Mouse (Mus musculus): ENCODE measurements around the gene Paxx. TPM values are rescaled to one million over a fixed set of nuclear protein-coding genes. Genes with fewer than 3 reads are reported as not detected.
A peak's percentile ranks its signal among the peaks of the same experiment; 100 is the strongest.

Paxx gene
- 121 and 130 TPM in 2 replicates for polyA plus RNA-seq (2015; fragmentation: Nextera tagmentation; extraction: Ambion mirVana)

DNA sequence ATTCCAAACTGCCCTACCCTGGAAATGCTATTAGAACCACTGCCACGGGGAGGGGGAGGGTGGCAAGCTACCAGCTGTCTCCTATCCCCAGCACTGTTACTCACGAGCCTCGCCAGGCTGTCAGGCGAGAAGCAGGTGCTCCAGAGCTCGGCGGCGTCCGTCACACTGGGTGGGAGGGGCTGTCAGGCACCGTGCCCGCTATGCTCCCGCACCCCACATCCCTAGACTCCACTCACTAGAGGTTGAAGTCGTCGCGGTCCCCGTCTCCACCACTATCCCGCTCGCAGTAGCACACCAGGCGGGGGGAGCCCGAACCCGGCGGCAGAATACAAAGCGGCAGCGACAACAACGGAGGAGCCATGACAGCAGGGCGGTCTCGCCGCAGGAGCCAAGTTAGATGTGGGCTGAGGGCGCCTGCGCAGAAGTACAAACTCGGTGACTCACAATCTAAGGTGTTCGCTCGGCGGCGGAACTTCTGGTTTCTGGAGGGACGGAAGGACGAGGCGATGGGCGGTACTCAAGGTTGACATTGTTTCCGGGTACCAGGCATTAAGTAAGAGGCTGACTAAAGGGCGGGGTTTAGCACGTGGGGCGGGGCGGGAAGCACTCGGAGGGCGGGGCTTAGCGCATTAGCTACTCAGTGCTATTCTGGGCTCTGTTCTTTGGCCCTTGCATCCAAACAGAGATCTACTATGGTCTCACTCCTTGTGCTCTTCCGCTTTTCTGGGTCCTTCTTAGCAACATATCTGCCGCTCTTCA lies at the start of gene Paxx:
TSS of gene Paxx (minus strand) at position 544 of the 759 bp plus-strand sequence.
- Histone ChIP-seq H3K36me3 (ENCODE audit: control insufficient read depth, insufficient read depth, low read length) (peaks cover 18% of the 10 kb centered on the region), H3K4me1 (ENCODE audit: control insufficient read depth, insufficient read depth, low read length) (peaks cover 22% of the 10 kb centered on the region), H3K9ac (ENCODE audit: low read depth, low read length) (peak within 1 kb of the TSS; percentile 85), H3K27ac (ENCODE audit: low read length) (peak within 1 kb of the TSS; percentile 91), H3K9me3 (replicated peaks; ENCODE audit: control insufficient read depth, low read length, poor library complexity, severe bottlenecking) (no peaks in the 10 kb centered on the region), H3K27me3 (ENCODE audit: control insufficient read depth, insufficient read depth, low read depth, low read length) (no peaks in the 10 kb centered on the region), H3K4me2 (ENCODE audit: low read length) (peak within 1 kb of the TSS; percentile 98), H3K4me3 (ENCODE audit: low read depth, low read length) (peak within 1 kb of the TSS; percentile 59)
- under 1% methylated on average over 48 of the region's 48 CpGs for WGBS
- ATAC-seq: peak; percentile 92

DNA sequence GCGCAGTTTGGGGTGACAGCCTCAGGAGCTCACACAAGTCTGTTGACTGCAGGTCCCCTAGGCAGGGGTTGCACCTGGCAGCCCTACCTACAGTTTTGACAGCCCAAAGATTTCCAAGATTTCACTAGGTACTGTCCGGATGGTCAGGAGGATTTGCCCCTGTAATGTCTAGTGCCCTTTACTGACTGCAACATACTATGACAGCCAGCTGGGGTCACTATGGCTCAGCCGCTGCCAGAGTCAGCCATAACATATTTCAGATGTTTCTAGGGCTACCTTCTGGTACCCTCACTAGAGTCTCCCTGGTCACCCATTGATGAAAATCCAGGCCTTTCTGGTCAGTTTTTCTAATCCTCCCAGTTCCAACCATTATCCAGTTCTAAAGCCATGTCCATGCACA lies 49.0 kb upstream of the Paxx start:
- ATAC-seq: no peak
- Histone ChIP-seq H3K4me1 (ENCODE audit: control insufficient read depth, insufficient read depth, low read length) (no peaks in the 10 kb centered on the region), H3K27me3 (ENCODE audit: control insufficient read depth, insufficient read depth, low read depth, low read length) (no peaks in the 10 kb centered on the region), H3K4me3 (ENCODE audit: low read depth, low read length) (no peak overlapping the region), H3K9me3 (replicated peaks; ENCODE audit: control insufficient read depth, low read length, poor library complexity, severe bottlenecking) (no peaks in the 10 kb centered on the region), H3K36me3 (ENCODE audit: control insufficient read depth, insufficient read depth, low read length) (peaks cover 8% of the 10 kb centered on the region), H3K4me2 (ENCODE audit: low read length) (no peak overlapping the region), H3K27ac (ENCODE audit: low read length) (no peak overlapping the region), H3K9ac (ENCODE audit: low read depth, low read length) (no peak overlapping the region)
- WGBS: 74% methylated on average over 3 of the region's 3 CpGs

DNA sequence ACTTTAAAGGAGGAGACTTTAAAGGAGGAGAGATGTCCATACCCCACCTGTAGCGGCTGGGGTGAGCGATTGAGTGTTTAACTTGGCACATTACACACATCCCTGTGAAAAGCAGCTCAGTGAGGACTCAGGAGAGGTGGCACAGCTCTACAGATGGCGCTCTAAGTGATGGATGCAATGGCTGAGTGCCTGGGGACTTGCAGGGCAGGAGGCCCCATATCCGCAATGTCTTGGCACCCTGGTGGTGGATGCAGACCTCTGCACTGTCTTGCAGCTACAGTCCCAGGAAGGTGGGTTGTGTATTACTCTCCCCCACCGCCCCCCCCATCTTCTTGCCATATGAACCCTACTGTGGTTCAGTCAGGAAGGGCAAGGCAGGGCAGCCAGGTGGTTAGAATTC lies 46.1 kb upstream of the Paxx start:
- 31% methylated on average over 5 of the region's 5 CpGs for WGBS
- Histone ChIP-seq H3K4me1 (ENCODE audit: control insufficient read depth, insufficient read depth, low read length) (peaks cover 4% of the 10 kb centered on the region), H3K9me3 (replicated peaks; ENCODE audit: control insufficient read depth, low read length, poor library complexity, severe bottlenecking) (no peaks in the 10 kb centered on the region), H3K27ac (ENCODE audit: low read length) (no peak overlapping the region), H3K9ac (ENCODE audit: low read depth, low read length) (no peak overlapping the region), H3K36me3 (ENCODE audit: control insufficient read depth, insufficient read depth, low read length) (peaks cover 23% of the 10 kb centered on the region), H3K27me3 (ENCODE audit: control insufficient read depth, insufficient read depth, low read depth, low read length) (no peaks in the 10 kb centered on the region), H3K4me3 (ENCODE audit: low read depth, low read length) (no peak overlapping the region), H3K4me2 (ENCODE audit: low read length) (no peak overlapping the region)
- ATAC-seq: no peak

DNA sequence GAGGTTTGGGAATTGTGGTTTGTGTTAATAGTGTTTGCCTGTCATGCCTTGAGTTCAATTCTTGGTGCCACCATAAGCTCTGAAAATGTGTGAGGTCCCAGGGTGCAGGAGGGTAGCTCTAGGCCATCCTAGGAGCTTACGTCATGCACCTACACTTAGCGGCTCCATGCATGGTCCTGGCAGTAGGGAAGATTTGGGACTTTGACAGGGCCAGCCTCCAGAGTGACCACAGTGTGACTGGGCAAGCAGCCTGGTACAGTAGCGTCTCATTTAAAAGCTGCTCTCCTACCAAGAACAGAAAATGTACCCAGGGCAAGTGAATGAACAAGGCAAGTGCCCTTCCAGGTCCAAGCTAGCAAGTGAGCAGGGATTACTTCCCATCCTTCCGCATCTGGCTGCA lies 45.0 kb upstream of the Paxx start:
- peaks cover 23% of the 10 kb centered on the region for H3K36me3 ChIP-seq (ENCODE audit: control insufficient read depth, insufficient read depth, low read length)
- H3K4me1 ChIP-seq (ENCODE audit: control insufficient read depth, insufficient read depth, low read length): peaks cover 10% of the 10 kb centered on the region
- ATAC-seq: no peak
- no peaks in the 10 kb centered on the region for H3K9me3 ChIP-seq (replicated peaks; ENCODE audit: control insufficient read depth, low read length, poor library complexity, severe bottlenecking)
- no peaks in the 10 kb centered on the region for H3K27me3 ChIP-seq (ENCODE audit: control insufficient read depth, insufficient read depth, low read depth, low read length)
- no peak overlapping the region for H3K9ac ChIP-seq (ENCODE audit: low read depth, low read length)
- no peak overlapping the region for H3K4me2 ChIP-seq (ENCODE audit: low read length)
- no peak overlapping the region for H3K4me3 ChIP-seq (ENCODE audit: low read depth, low read length)
- WGBS: 96% methylated on average over 4 of the region's 4 CpGs
- no peak overlapping the region for H3K27ac ChIP-seq (ENCODE audit: low read length)

DNA sequence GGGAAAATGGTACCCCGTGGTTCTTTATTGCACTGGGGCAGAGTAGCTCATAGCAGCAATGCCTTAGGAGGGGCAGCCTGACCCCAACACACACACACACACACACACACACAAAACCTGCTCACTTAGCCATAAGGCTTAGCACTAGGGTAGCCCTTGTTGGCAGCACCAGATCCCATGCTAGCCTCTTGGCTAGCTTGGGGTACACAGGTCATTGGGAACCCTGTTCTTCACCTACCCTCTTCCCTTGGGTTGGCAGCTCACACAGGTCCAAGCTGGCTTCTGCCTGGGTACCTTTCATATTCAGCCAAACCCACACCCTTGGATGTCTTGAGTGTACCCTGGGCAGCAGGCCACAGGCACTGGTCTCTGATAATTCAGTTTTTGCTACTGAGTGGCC lies 44.1 kb upstream of the Paxx start:
- 100% methylated on average over 1 of the region's 1 CpGs for WGBS
- no peak overlapping the region for H3K4me3 ChIP-seq (ENCODE audit: low read depth, low read length)

DNA sequence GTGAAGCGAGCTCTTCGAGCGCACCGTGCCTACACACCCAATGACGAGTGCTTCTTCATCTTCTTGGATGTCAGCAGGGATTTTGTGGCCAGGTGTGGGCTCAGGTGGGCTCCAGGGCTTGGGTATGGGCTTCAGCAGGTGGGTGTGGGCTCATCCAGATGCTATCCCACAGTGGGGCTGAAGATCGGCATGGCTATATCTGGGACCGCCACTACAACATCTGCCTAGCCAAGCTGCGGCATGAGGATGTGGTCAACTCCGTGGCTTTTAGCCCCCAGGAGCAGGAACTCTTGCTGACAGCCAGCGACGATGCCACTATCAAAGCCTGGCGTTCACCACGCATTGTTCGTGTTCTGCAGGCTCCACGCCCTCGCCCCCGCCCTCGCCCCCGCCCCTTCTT lies 43.6 kb upstream of the Paxx start:
- H3K4me1 ChIP-seq (ENCODE audit: control insufficient read depth, insufficient read depth, low read length): peaks cover 10% of the 10 kb centered on the region
- H3K4me2 ChIP-seq (ENCODE audit: low read length): no peak overlapping the region
- H3K9ac ChIP-seq (ENCODE audit: low read depth, low read length): no peak overlapping the region
- no peak for ATAC-seq
- H3K36me3 ChIP-seq (ENCODE audit: control insufficient read depth, insufficient read depth, low read length): peaks cover 23% of the 10 kb centered on the region
- H3K27me3 ChIP-seq (ENCODE audit: control insufficient read depth, insufficient read depth, low read depth, low read length): no peaks in the 10 kb centered on the region
- H3K4me3 ChIP-seq (ENCODE audit: low read depth, low read length): no peak overlapping the region
- no peaks in the 10 kb centered on the region for H3K9me3 ChIP-seq (replicated peaks; ENCODE audit: control insufficient read depth, low read length, poor library complexity, severe bottlenecking)
- WGBS: 93% methylated on average over 19 of the region's 19 CpGs
- H3K27ac ChIP-seq (ENCODE audit: low read length): no peak overlapping the region

More for the DNA sequence above, 44.1 kb upstream of the Paxx start:
- Histone ChIP-seq H3K4me2 (ENCODE audit: low read length) (no peak overlapping the region), H3K36me3 (ENCODE audit: control insufficient read depth, insufficient read depth, low read length) (peaks cover 23% of the 10 kb centered on the region), H3K27me3 (ENCODE audit: control insufficient read depth, insufficient read depth, low read depth, low read length) (no peaks in the 10 kb centered on the region), H3K27ac (ENCODE audit: low read length) (no peak overlapping the region), H3K4me1 (ENCODE audit: control insufficient read depth, insufficient read depth, low read length) (peaks cover 10% of the 10 kb centered on the region), H3K9me3 (replicated peaks; ENCODE audit: control insufficient read depth, low read length, poor library complexity, severe bottlenecking) (no peaks in the 10 kb centered on the region), H3K9ac (ENCODE audit: low read depth, low read length) (no peak overlapping the region)
- ATAC-seq: no peak

DNA sequence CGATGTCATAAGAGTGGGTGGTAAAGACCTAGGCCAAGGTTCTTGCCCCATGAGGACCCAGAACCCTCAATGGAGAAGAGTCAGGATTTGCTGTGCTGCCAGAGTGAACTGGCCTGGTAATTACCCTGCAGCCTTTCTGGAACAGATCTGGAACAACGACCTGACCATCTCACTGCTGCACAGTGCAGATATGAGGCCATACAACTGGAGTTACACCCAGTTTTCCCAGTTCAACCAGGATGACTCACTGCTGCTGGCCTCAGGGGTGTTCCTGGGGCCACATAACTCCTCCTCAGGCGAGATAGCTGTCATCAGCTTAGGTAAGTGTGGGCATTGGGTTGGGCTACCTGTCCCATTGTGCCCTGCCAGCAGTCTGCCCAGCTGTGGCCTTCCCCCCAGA lies 41.8 kb upstream of the Paxx start:
- Histone ChIP-seq H3K9me3 (replicated peaks; ENCODE audit: control insufficient read depth, low read length, poor library complexity, severe bottlenecking) (no peaks in the 10 kb centered on the region), H3K4me3 (ENCODE audit: low read depth, low read length) (no peak overlapping the region), H3K9ac (ENCODE audit: low read depth, low read length) (no peak overlapping the region), H3K27me3 (ENCODE audit: control insufficient read depth, insufficient read depth, low read depth, low read length) (no peaks in the 10 kb centered on the region), H3K27ac (ENCODE audit: low read length) (no peak overlapping the region), H3K36me3 (ENCODE audit: control insufficient read depth, insufficient read depth, low read length) (peaks cover 23% of the 10 kb centered on the region), H3K4me2 (ENCODE audit: low read length) (no peak overlapping the region), H3K4me1 (ENCODE audit: control insufficient read depth, insufficient read depth, low read length) (peaks cover 10% of the 10 kb centered on the region)
- WGBS: 80% methylated on average over 3 of the region's 3 CpGs
- no peak for ATAC-seq

DNA sequence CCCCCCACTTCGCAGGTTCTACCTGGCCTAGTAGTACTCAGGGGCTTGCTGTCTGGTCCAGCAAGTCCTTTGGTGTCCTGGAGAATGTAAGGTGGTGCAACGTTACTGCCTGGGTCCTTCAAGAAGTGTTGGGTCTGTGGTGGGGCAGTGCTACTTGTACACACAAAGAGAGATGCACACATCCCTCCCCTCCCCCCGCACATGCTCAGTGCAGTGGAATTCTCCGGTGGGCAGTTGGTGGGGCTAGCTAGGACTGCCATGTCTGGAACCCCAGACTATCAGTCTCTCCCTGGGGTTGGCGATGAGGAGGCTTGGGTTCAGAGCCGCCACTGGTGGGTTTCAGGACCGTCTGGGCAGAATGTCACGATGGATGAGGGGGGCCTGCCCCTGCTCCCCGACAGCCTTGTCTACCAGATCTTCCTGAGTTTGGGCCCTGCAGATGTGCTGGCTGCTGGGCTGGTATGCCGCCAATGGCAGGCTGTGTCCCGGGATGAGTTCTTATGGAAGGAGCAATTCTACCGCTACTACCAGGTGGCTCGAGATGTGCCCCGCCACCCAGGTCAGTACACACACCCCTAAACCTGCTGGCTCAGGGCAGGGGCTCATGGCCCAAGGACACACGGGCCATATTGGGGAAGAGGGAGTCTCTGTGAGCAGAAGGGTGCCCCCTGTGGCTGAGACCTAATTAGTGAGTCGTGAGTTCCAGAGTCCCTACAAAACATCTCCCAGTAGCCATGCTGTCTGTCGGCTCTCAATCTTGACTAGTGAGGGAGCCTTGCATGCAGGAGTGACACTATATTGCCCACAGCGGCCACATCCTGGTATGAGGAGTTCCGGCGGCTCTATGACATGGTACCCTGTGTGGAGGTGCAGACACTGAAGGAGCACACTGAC lies 40.9 kb upstream of the Paxx start, which contains the start of gene C8g:
TSS of gene C8g (minus strand) at position 127 of the 894 bp plus-strand sequence.
- Histone ChIP-seq H3K9ac (ENCODE audit: low read depth, low read length) (peak within 1 kb of the TSS; percentile 87), H3K27ac (ENCODE audit: low read length) (peak within 1 kb of the TSS; percentile 87), H3K4me3 (ENCODE audit: low read depth, low read length) (peak within 1 kb of the TSS; percentile 70), H3K4me1 (ENCODE audit: control insufficient read depth, insufficient read depth, low read length) (peaks cover 10% of the 10 kb centered on the region), H3K9me3 (replicated peaks; ENCODE audit: control insufficient read depth, low read length, poor library complexity, severe bottlenecking) (no peaks in the 10 kb centered on the region), H3K36me3 (ENCODE audit: control insufficient read depth, insufficient read depth, low read length) (peaks cover 23% of the 10 kb centered on the region), H3K27me3 (ENCODE audit: control insufficient read depth, insufficient read depth, low read depth, low read length) (no peaks in the 10 kb centered on the region), H3K4me2 (ENCODE audit: low read length) (peak within 1 kb of the TSS; percentile 79)
- 78% methylated on average over 20 of the region's 20 CpGs for WGBS
- 0 out of 2 replicates have a peak, but pooled peaks have one; percentile 2 for ATAC-seq

Measured in midbrain, embryonic 16.5 days (tissue).